Mouse (Mus musculus) urinary bladder, postnatal 36 days (tissue): Measurements from ENCODE around the gene Hrct1.

ENCODE experiments used
- DNase-seq, 2 experiments: peaks; one replicate each; pipeline ENCODE4 v3.0.0; 2022; ENCODE audit warnings: low spot score in 2 of 2, mixed read lengths in 1 of 2

The Hrct1 gene

DNA sequence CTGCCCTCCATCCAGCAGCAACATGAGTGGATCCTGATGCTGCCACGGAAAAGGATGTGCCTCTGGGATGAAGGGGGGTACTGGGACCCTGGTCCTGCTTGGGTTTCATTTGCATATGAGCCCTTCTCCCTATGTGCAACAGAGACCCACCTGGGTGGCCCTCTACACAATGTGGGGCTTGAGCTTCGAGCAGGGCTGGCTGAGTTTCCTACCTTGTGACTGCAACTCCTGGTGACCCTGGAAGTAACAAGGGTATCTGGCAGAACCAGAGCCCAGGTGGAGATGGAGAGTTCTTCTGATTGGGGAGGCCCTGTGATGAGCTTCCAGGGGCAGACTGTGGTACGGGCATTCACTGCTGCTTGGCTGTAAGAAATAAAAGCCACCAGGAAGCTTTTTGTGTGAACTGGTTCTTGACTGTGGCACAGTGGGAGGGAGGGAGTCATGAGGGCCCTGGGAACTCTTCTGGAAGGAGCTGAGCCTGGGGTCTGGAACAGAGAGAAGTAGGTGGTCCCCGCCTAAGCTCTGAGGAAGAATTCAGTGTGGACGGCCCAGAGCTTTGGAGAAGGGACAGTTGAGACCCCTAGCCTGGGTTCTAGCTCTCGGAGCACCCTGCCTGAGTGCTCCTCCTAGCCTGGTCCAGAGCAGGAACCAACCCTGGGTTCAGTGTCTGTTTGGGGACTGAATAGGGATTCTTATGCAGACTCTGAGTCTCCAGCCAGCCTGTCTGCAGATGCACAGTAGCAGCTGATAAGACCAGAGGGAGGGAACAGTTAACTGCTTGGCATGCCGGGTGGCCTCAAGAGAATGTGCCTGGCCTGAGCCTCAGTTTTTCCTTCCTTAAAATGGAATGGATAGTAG, 959 bp downstream of the Hrct1 start:
- DNase-seq: no peak

DNA sequence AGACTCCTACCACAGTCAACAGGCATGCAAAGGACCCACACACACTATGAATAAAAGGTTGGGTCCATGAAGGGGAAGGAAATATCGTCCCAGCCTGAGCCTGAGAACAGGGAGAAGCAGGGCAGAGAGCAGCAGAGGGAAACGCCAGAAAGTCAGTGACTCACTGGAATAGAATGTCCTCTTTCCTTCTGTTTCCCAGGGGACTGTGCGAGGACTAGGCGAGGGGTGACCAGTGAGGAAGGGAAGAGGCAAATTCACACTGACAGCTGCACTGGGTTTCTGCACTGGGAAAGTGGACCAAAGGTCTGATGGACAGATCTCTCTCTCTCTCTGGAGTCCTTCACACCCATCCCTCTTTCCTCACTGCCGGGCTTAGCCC, 1.6 kb downstream of the Hrct1 start:
- DNase-seq: peak; percentile 61 to 80

DNA sequence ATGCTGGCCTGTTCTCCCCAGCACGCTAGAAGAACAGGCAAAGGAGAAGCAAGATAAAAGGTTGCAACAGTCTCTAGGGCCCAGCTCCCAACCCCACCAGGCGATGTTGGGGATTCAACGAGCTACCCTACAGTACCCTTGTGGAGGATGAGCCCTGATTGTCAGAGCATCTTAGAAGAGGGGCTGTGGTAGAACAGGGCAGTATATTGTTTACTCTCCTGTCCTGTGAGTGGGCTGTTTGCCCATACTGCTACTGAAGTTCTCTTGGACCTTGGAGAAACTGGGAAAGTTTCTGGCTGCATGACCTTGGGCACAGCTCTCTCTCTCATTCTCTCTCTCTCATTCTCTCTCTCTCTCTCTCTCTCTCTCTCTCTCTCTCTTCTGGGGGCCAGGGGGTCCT, 2.1 kb downstream of the Hrct1 start:
- DNase-seq: no peak

DNA sequence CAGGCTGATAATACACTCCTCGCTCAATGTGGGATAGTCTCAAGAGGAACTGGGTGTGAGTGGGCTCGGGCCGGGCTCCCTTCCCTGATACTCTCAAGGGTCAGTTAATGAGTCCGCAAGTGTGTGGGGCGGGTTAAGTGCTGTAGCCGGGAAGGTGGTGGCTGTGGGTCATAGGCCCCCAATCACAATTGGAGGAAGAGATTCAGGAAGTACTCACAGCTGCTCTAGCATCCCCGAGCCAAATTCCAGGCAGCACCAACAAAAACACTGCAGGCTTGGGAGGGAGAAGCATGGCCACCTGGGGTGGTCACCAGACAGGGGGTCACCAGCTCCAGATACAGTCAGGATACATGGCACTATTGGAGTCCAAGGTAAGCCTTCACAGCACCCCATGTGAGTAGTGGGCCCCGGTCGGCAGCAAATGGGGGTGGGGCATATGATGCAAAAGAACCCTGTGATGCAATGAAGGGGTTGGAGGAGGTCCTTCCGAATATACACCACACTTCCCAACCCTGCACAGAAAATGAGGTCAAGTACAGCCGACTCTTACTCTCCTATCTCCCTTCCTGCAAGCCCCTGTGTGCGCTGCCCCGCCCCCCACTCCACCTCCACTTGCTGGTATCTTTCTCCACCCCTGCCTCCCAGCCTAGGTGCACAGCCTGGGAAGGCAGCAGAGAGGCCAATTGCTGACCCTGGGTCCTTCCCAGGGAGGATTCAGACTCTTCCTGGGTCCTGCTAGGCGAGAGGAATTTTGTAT, 3.0 kb downstream of the Hrct1 start, which contains the start of gene Spaar:
Spaar (plus strand) TSS at position 241 of the 757 bp plus-strand sequence.
- DNase-seq: peak in 1 of 2 experiments; percentile 52

DNA sequence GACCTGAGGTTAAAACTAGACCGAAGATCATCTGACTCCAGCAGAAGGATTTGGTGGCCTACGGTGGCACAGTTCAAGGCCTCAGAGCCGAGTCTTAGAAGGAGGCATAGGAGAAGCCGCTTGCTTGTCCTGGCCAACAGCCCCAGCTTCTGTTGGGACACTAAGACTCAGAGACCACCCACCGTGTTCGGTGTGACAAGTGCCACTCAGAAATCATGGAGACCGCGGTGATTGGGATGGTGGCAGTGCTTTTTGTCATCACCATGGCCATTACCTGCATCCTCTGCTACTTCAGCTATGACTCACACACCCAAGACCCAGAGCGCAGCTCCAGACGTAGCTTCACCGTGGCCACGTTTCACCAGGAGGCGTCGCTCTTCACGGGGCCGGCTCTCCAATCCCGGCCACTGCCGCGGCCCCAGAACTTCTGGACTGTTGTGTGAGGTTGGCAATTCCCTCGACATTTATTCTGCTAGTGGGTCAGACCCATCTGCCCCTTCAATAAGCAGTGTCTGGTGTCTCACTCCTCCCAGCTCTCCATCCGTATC, 3.8 kb downstream of the Hrct1 start:
- DNase-seq: peak in 1 of 2 experiments; percentile 15

DNA sequence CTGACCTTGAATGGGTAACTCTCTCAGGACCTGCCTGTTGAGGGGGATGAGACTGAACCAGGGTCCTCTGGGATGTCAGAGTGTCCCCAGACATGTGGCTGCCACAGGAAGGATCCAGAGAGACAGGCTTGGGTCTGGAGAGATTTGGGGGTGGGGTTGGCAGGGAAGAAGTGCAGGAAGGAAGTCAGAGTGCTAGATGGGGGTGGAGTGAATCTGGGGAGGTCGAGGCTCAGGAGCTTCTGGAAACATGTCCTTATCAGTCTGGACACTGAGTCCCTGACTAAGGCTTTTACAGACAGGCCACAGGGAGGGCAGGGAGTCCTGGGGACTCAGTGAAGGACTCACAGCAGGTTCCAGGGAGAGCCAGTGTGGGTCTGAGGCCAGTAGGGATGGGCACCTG, 5.2 kb downstream of the Hrct1 start:
- DNase-seq: no peak

DNA sequence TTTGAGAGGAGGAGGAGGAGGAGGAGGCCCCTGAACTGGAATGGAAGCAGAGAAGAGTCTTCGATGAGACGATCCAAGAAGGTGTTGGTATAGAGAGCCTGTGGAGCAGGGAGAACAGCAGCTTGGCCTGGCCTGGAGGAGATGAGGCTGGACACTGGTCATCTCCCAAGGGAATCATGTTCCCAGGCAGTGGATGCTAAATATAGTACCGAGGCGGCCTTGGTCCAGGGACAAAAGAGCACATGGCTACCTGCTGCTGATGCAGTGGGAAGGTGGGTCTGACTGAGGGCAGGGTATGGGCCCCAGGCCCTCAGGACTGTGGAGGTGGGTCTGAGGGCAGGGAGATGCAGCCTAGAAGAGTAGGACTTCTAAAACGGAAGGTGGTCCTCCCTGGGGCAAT, 6.2 kb downstream of the Hrct1 start:
- DNase-seq: no peak

DNA sequence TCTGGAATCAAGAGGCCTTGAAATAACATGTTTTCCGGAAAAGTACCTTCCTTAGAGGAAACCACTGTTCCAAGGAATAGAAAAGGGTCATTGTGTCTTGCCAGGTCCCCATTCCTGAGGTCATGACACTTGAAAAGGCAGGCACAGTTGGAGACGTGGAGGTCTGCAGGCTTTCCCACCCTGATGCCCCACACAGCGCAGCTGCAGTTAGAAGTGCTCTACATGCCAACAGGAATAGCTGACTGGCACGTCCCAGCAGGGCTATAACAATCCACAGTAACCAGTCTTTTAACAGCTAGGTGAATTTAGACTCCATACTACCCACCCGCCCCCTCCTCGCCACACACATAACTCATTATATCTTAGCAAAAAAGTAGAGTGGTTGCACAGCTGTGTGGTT, 10.2 kb downstream of the Hrct1 start:
- DNase-seq: no peak

DNA sequence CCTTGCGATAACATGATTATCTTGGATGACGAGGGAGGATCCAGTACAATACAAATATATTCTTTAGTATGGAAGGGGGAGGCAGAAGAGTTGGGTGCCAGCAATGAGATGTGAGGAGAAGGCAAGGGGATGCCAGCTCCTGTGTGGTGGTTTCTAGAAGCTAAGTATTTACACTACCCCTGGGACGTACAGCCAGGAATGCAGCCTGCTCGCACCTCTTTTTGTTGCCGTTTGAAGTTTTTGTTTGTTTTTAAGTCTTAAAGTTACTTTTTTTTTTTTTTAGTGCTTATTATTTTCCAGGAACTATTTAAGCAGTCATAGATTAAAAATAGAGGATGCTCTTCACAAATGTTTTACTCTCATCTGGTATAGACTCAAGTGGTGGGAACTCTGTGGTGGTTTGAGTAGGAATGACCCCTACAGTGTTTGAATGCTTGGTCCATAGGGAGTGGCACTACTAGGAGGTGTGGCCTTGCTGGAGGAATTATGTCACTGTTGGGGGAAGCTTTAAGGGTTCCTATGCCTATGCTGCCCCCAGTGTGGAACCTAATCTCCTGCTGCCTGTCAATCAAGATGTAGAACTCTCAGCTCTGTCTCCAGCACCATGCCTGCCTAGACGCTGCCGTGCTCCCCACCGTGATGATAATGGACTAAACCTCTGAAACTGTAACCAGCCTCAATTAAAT, 12.1 kb downstream of the Hrct1 start:
- no peak for DNase-seq

DNA sequence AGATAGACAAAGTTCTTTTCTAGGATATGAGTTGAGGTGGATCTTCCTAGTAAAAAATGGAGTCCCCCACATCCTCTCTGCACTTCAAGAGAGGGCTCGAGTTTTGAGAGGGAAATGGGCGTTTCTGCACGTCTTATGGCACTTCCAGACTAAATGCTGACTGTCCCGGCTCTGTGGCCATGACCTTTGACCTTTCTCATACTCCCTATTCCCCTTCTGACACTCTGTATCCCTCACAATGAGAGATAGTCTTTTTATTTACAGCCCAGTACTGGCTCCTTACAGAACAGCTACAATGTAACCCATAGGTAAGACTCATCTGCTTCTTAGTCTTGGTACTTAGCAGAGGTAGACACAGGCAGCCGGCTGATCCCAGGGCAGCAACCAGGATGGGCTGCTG, 14.5 kb downstream of the Hrct1 start:
- no peak for DNase-seq

DNA sequence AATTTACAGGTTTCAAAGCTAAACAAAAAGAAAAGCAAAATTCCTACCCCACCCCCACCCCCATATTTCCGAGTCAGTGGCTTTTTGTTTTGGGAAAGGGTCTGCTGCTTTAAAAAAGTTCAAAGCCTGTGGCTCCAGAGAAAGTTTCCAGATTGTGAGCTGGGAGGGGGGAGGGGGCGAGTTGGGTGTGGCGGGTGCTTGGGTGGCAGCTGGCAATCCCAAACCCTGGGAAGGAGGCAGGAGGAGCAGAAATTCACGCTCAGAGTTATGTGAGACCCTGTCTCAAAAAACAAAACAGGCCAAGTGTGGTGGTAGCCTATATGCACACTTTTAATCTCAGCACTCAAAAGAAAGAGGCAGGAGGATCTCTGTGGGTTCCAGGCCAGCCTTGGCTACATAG, 15.6 kb downstream of the Hrct1 start:
- DNase-seq: no peak

DNA sequence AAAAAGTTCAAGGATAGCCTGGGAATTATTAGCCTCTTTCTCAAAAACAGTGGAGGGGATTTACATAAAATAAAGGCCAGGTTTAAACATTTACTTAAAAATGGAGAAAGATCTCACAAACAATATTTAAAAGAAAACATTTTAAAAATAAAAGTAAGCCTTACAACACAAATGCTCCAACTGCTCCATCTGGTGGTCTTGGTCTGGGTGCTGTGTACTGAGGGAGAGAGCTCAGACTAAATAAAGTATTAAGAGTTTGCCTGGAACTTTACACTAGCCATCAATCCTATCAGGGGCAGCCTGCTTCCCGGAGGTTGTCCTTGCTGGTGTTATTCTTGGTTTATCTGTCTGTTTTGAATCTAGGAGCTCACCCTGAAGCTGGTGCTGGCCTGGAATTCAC, 16.1 kb downstream of the Hrct1 start:
- DNase-seq: no peak

DNA sequence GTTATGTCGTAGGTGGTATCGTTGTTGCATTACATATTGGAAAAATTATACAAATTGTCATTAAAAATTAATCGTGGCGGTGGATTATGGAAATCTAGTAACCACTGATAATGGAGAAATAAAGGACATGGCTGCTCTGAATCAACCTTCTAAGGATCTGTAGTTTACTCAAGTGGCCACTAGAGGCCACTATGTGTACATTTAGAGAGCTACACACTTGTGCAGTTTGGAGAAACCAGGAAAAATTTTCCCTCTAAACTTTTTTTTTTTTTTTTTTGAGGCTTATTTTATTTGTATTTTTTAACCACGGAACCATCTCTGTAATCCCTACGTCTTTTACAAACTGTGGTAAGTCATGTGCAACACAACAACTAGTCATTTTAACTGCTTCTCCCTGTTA, 18.2 kb downstream of the Hrct1 start:
- DNase-seq: no peak

DNA sequence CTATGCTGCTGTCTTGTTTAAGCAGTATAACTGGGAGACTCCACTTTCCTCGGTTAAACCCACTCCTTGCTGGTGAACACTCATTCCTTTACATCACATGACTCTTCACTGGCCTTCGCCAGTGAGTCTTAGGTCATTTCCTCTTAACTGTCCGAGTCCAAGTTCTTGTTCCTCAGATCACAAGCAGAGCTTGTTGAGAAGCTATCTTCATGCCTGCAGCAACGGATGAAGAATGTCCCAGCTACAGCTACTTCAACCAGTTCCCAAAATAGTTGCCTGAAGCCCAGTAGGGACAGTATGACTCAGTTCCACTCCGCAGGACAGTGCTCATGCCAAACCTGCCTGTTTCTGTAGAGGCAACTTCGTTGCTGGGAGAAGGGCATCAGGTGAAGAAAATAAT, 30.2 kb downstream of the Hrct1 start:
- DNase-seq: no peak

DNA sequence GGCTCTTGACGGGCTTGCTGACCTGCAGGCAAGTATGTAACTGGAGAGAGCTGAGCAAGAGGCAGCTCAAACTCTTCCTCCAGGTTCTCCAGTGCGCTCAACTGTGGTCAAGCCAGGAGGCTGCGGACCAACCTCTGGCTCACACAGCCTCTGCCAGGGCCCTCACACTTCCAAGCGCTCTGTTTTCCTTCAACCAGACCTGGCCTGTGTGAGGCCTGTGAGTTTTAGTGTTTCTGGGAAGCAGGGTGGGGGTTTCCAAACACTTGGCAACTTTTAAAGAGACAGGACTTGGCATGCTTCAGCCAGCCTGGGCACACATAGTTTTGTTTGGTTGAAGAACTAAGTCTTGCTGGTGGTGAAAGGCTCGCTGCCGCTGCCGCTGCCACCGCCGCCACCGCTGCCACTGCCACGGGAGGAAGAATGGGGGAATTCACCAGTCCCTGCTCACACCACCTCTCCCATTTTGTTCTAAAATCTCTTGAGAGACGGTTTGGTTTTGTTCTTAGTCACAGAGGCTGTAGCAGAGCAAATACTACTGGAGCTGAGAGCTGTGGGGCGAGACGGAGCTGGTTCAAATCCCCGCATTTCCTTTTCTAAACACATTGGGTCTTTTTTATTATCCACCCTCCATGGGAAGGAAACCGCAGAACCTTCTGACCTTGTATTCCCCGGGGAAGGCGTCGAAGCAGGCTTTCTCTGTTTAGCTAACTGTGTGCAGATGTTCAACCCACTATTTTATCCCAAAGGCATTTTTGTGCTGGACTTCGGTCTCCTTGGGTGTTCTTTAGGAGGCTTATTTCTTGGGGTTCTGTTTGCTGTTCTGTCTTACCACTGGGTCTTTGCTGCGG, 32.8 kb downstream of the Hrct1 start:
- DNase-seq: peak in 1 of 2 experiments; percentile 28

DNA sequence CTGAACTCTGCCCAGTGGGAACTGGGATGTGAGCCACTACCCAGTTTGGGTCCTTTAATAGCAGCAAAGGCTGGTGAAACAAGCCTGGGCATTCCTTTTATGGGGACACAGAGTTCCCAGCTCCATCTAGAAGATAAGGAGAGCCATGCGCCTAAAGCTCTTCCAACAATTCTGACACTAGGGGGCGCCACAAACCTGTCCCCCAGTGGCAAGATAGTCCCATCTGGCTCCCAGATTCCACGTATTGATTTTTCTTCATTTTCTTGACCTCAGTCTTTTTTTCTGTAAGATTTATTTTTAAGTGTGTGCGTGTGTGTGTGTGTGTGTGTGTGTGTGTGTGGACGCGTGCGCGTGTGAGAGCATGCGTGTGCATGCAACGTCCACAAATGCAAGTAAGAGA, 33.5 kb downstream of the Hrct1 start:
- DNase-seq: peak in 1 of 2 experiments; percentile 26

DNA sequence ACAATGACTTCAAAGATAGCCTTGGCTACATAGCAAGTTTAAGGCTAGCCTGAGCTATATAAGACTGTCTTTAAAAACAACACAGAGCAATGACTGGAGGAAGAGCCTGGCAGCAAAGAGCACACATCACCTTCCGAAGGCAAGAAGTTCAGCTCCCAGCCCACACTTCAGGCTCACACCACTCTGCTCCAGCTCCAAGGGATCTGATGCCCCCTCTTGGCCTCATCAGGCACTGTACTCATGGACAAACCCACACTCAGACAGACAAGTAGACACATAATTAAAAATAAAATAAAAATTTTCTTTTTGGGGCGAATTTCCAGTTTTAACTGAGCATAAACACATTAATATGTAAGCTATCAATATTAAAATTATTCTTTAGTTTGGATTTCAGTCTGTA, 34.3 kb downstream of the Hrct1 start:
- DNase-seq: no peak

DNA sequence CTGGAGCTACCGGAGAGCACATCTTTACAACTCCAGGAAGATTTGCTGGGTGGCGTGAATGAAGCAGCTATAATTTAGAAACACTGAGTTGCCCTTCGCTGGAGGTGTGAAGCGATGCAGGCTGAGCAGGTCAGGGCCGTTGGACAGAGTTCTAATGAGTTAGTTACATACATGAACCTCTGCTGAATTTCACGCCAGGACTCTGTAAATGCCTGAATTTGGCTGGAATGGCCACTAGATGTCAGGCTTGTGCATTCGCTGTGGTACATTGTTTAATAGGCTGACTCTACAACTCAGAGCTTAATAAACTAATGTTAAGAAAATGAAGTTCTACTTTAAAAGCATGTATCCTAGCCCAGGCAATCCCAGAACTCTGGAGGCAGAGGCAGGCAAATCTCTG, 36.4 kb downstream of the Hrct1 start:
- peak; percentile 41 to 56 for DNase-seq

DNA sequence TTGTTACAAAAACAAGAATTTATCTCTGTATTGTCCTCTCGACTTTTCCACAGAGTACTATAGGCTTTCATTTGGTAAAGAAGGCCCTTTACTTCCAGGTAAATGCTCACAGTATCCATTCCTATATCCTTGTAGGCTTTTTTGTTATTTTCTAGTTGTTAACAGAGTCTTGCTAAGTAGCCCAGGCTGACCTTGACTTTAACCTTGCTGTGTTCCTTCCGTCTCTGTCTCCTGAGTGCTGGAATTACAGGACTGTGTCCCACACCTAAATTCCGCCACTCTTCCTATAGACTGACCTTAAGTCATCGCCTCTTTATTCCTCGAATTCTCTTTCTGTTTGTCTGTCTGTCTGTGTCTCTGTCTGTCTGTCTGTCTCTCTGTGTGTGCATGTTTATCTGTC, 41.4 kb downstream of the Hrct1 start:
- no peak for DNase-seq

DNA sequence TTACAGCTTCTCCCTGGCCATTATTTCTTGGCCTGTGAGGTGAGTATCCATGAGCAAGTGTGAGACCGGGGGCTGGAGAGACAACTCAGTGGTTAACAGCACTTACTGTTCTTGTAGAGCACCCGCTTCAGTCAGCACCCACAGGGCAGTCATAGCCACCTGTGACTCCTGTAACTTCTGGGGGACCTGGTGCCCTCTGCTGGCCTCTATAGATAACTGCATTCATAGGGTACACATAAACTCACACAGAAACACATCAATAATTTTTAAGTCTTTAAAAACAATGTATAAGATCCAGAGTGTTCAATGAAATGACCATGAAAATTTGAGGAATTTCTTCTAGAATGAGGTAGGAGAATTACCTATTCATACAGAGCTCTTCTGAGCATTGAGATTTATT, 42.4 kb downstream of the Hrct1 start:
- no peak for DNase-seq

DNA sequence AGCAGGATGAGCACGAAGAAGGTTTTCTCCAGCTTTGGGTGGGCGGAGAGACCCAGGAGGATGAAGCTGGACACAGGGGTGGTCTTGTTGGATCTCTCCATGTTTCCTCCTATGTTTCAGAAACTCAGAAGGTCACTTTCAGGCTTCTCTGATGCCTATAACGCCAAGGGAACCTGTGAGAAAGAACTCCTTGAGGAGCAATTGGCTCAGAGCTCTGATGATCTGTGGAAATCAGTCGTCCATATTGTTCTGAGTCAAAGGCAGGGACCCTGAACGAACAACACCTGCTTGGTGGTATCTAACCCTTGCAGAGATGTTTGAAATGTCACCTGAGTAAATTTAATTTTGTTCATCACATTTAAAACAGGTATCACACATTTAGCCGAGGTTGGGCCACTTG, 43.9 kb downstream of the Hrct1 start, which contains the start of gene Olfr159:
Olfr159 (minus strand) TSS at position 101 of the 400 bp plus-strand sequence.
- DNase-seq: no peak
